Mouse (Mus musculus): ENCODE measurements around the gene Sgcd. TPM values are rescaled to one million over a fixed set of nuclear protein-coding genes. Genes with fewer than 3 reads are reported as not detected.

The Sgcd gene
- polyA plus RNA-seq, 1 experiment from 2014 or later, result 1.5 TPM

DNA sequence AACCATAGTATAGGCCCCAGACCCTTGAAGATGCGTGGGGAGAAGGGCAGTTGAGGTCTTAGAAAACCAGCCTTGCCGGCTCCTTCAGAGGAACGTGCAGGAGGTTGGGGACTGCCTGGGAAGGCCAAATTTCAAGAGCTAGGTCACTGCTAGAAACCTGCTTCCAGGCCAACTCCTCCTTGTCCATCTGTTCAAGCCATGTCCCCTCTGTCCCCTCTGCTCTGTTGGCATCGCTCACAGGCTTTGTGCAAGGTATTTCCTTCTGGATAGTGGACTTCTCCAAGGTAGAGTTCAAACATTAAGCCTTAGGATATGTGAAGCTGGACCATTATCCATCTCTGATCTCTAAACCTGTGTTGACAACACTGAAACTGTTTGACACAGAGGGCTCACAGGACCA lies 874.4 kb downstream of the Sgcd start:
- Histone ChIP-seq H3K9me3 (ENCODE audit: control insufficient read depth, low read length) (no peaks in the 10 kb centered on the region), H3K4me3 (ENCODE audit: low read depth, low read length) (no peak overlapping the region), H3K36me3 (ENCODE audit: control insufficient read depth, insufficient read depth, low read length) (no peaks in the 10 kb centered on the region), H3K9ac (ENCODE audit: low read depth, low read length) (no peak overlapping the region), H3K4me1 (replicated peaks; ENCODE audit: control insufficient read depth, insufficient read depth, low read length) (no peaks in the 10 kb centered on the region), H3K27me3 (replicated peaks; ENCODE audit: control insufficient read depth, insufficient read depth, low read length) (no peaks in the 10 kb centered on the region), H3K4me2 (no peak overlapping the region), H3K27ac (ENCODE audit: low read depth, low read length) (no peak overlapping the region)
- WGBS, result 77% methylated on average over 4 of the region's 4 CpGs
- ATAC-seq (replicated peaks; ENCODE audit: low FRiP score), result no peak
- no peak for DNase-seq (ENCODE audit: low spot score)

DNA sequence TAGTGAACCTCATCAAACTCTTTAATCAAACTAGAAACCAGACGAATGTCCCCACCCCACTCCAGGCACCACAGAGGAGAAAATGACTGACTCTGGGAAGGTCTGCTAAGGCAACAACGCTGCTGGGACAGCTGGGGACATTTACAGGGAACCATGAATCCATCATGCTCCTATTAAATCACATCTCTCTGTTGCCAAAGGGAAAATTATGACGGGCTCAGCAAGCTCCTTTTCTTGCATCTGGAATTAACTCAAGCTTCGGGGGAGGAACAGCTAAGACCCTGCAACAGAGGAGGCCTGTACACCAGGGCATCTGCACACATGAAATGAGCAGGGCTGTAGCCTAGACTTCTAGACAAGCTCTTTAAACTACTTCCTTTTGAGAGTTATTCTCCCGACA lies 875.7 kb downstream of the Sgcd start:
- ATAC-seq (replicated peaks; ENCODE audit: low FRiP score) (no peak), DNase-seq (ENCODE audit: low spot score) (no peak)
- H3K4me2 ChIP-seq, result no peak overlapping the region
- 73% methylated on average over 5 of the region's 5 CpGs for WGBS
- H3K4me1 ChIP-seq (replicated peaks; ENCODE audit: control insufficient read depth, insufficient read depth, low read length), result no peaks in the 10 kb centered on the region
- H3K4me3 ChIP-seq (ENCODE audit: low read depth, low read length), result no peak overlapping the region
- H3K27me3 ChIP-seq (replicated peaks; ENCODE audit: control insufficient read depth, insufficient read depth, low read length), result no peaks in the 10 kb centered on the region
- no peaks in the 10 kb centered on the region for H3K9me3 ChIP-seq (ENCODE audit: control insufficient read depth, low read length)
- H3K9ac ChIP-seq (ENCODE audit: low read depth, low read length), result no peak overlapping the region
- no peak overlapping the region for H3K27ac ChIP-seq (ENCODE audit: low read depth, low read length)
- no peaks in the 10 kb centered on the region for H3K36me3 ChIP-seq (ENCODE audit: control insufficient read depth, insufficient read depth, low read length)

DNA sequence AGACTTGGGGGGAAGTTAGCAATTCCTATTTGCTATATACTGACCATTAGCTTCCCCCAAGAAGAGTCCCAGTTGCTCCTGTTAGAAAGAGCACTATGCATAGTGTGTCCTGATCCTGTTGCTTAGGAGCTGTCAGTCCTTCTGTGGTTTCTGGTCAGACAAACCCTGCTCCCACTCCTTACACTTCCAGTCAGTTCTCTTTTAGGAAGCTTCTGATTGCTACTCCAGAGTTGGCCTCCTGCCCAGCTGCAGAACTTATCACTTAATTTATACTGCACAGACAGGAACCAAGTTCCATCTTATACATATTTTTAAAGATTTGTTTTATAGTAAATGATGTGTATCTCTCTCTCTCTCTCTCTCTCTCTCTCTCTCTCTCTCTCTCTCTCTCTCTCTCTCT lies 878.5 kb downstream of the Sgcd start:
- Histone ChIP-seq H3K9me3 (ENCODE audit: control insufficient read depth, low read length) (no peaks in the 10 kb centered on the region), H3K27ac (ENCODE audit: low read depth, low read length) (no peak overlapping the region), H3K4me2 (no peak overlapping the region), H3K27me3 (replicated peaks; ENCODE audit: control insufficient read depth, insufficient read depth, low read length) (no peaks in the 10 kb centered on the region), H3K36me3 (ENCODE audit: control insufficient read depth, insufficient read depth, low read length) (no peaks in the 10 kb centered on the region), H3K4me3 (ENCODE audit: low read depth, low read length) (no peak overlapping the region), H3K9ac (ENCODE audit: low read depth, low read length) (no peak overlapping the region), H3K4me1 (replicated peaks; ENCODE audit: control insufficient read depth, insufficient read depth, low read length) (no peaks in the 10 kb centered on the region)
- ATAC-seq (replicated peaks; ENCODE audit: low FRiP score) (no peak), DNase-seq (ENCODE audit: low spot score) (no peak)

DNA sequence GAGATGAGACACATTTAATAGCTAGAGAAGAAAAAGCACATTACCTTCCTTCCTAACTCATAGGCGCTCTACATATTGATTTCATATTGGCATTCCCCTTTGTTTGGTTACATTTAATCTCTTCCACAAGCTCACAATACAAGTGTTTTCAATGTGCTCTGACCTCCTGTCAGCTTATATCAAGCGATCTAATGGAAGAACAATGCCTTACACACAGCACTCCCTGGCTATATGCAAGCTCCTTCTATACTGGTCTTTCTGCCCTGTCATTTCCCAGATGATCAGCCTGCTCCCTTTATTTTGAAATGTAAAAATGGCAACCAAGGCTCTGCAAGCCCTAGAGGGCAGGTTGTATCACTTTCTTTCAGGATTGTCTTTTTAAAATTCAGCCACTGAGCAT lies 881.1 kb downstream of the Sgcd start:
- ATAC-seq (replicated peaks; ENCODE audit: low FRiP score), result no peak
- no peaks in the 10 kb centered on the region for H3K9me3 ChIP-seq (ENCODE audit: control insufficient read depth, low read length)
- no peak overlapping the region for H3K27ac ChIP-seq (ENCODE audit: low read depth, low read length)
- no peak overlapping the region for H3K9ac ChIP-seq (ENCODE audit: low read depth, low read length)
- WGBS, result 76% methylated on average over 2 of the region's 2 CpGs
- no peak for DNase-seq (ENCODE audit: low spot score)
- H3K4me1 ChIP-seq (replicated peaks; ENCODE audit: control insufficient read depth, insufficient read depth, low read length), result no peaks in the 10 kb centered on the region
- H3K27me3 ChIP-seq (replicated peaks; ENCODE audit: control insufficient read depth, insufficient read depth, low read length), result no peaks in the 10 kb centered on the region
- H3K4me3 ChIP-seq (ENCODE audit: low read depth, low read length), result no peak overlapping the region
- H3K36me3 ChIP-seq (ENCODE audit: control insufficient read depth, insufficient read depth, low read length), result no peaks in the 10 kb centered on the region
- H3K4me2 ChIP-seq, result no peak overlapping the region

DNA sequence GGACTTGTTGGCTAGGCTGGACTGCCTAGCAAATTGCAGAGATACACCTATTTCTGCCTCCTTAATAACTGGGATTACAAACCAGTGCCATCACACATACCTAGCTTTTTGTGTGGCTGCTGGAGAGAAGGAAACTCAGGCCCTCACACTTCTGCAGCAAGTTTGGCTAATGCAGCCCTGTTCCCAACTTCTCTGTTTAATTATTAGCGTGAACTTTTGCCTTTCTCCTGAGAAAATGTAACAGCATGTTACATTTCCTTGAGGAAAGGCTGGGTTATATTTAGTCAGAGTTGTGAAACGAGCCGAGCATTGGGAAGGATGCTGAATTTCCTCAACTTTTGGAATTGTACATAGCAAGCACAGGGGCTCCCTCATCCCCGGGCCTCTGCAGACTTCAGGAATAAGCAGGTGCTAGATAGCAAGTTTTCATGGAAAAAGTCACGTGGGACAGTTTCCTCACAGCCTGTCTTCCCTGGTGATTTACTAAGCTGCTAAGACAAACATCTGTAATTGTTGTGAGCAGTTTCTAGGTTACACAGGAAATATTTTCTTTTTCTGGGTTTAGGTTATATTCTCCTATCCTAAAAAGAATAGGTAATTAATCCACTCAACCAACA lies 895.4 kb downstream of the Sgcd start:
- Histone ChIP-seq H3K27me3 (replicated peaks; ENCODE audit: control insufficient read depth, insufficient read depth, low read length) (no peaks in the 10 kb centered on the region), H3K9ac (ENCODE audit: low read depth, low read length) (no peak overlapping the region), H3K4me1 (replicated peaks; ENCODE audit: control insufficient read depth, insufficient read depth, low read length) (no peaks in the 10 kb centered on the region), H3K9me3 (ENCODE audit: control insufficient read depth, low read length) (no peaks in the 10 kb centered on the region), H3K27ac (ENCODE audit: low read depth, low read length) (no peak overlapping the region), H3K4me3 (ENCODE audit: low read depth, low read length) (no peak overlapping the region), H3K36me3 (ENCODE audit: control insufficient read depth, insufficient read depth, low read length) (no peaks in the 10 kb centered on the region), H3K4me2 (no peak overlapping the region)
- no peak for DNase-seq (ENCODE audit: low spot score)
- ATAC-seq (replicated peaks; ENCODE audit: low FRiP score), result no peak
- WGBS, result 76% methylated on average over 5 of the region's 5 CpGs

DNA sequence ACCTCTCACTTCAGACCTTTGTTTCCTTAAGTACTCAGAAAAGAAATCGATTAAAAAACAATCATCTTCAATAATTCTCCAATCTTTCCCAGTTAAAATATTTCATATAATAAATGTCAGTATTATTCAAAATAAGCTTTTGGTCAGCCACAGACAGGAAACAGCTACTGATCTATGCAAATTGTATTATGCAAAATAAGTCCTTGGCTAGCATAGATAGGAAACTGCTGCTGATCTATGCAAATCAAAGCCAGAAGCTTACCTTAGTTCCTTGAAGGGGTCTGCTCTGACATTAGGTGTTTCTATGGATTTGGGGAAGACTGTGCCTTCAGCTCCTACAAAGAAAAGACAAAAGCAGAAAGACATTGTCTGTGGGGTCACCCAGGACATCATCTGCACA lies 906.3 kb downstream of the Sgcd start:
- Histone ChIP-seq H3K4me3 (ENCODE audit: low read depth, low read length) (no peak overlapping the region), H3K4me1 (replicated peaks; ENCODE audit: control insufficient read depth, insufficient read depth, low read length) (no peaks in the 10 kb centered on the region), H3K27me3 (replicated peaks; ENCODE audit: control insufficient read depth, insufficient read depth, low read length) (no peaks in the 10 kb centered on the region), H3K27ac (ENCODE audit: low read depth, low read length) (no peak overlapping the region), H3K36me3 (ENCODE audit: control insufficient read depth, insufficient read depth, low read length) (no peaks in the 10 kb centered on the region), H3K4me2 (no peak overlapping the region), H3K9me3 (ENCODE audit: control insufficient read depth, low read length) (no peaks in the 10 kb centered on the region), H3K9ac (ENCODE audit: low read depth, low read length) (no peak overlapping the region)
- 88% methylated on average over 1 of the region's 1 CpGs for WGBS
- ATAC-seq (replicated peaks; ENCODE audit: low FRiP score) (no peak), DNase-seq (ENCODE audit: low spot score) (no peak)

DNA sequence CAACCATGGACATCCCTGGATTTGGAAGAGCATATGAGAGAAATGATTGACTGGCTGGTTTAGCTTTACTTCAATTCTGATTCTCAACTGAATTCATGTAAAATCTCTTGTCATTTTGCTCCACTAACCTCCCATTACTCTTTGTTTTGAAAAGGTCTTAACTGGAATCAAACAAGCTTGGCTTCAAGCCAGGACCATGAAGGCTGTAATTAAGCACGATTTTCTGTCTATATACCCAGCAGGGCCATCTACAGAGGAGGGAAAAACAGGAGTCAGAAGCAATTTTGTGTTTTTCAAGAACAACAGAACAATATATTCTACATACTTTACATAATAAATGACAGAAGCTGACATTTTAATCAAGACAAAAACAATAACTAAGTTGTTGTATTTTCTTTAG lies 915.2 kb downstream of the Sgcd start:
- H3K9me3 ChIP-seq (ENCODE audit: control insufficient read depth, low read length), result no peaks in the 10 kb centered on the region
- H3K4me2 ChIP-seq, result no peak overlapping the region
- no peaks in the 10 kb centered on the region for H3K4me1 ChIP-seq (replicated peaks; ENCODE audit: control insufficient read depth, insufficient read depth, low read length)
- ATAC-seq (replicated peaks; ENCODE audit: low FRiP score), result no peak
- no peak for DNase-seq (ENCODE audit: low spot score)
- no peaks in the 10 kb centered on the region for H3K36me3 ChIP-seq (ENCODE audit: control insufficient read depth, insufficient read depth, low read length)
- H3K9ac ChIP-seq (ENCODE audit: low read depth, low read length), result no peak overlapping the region
- no peak overlapping the region for H3K4me3 ChIP-seq (ENCODE audit: low read depth, low read length)
- H3K27me3 ChIP-seq (replicated peaks; ENCODE audit: control insufficient read depth, insufficient read depth, low read length), result no peaks in the 10 kb centered on the region
- H3K27ac ChIP-seq (ENCODE audit: low read depth, low read length), result no peak overlapping the region
- 64% methylated on average over 1 of the region's 1 CpGs for WGBS

DNA sequence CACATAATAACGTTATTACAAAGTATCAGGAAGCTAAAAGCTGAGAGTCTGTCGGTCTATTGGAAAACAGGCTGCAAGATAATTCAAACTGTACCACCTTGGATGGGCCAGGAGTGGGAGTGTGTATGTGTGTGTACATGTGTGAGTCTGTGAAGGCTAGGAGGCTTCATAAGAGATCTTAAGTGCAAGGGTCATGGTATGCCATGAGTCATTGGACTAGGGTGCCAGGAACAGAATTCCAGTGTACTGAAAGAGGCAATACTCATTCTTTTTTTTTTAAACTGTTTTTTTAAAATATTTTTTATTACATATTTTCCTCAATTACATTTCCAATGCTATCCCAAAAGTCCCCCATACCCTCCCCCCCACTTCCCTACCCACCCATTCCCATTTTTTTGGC lies 917.6 kb downstream of the Sgcd start:
- Histone ChIP-seq H3K4me3 (ENCODE audit: low read depth, low read length) (no peak overlapping the region), H3K27ac (ENCODE audit: low read depth, low read length) (no peak overlapping the region), H3K36me3 (ENCODE audit: control insufficient read depth, insufficient read depth, low read length) (no peaks in the 10 kb centered on the region), H3K4me1 (replicated peaks; ENCODE audit: control insufficient read depth, insufficient read depth, low read length) (no peaks in the 10 kb centered on the region), H3K9me3 (ENCODE audit: control insufficient read depth, low read length) (no peaks in the 10 kb centered on the region), H3K27me3 (replicated peaks; ENCODE audit: control insufficient read depth, insufficient read depth, low read length) (no peaks in the 10 kb centered on the region), H3K4me2 (no peak overlapping the region), H3K9ac (ENCODE audit: low read depth, low read length) (no peak overlapping the region)
- DNase-seq (ENCODE audit: low spot score) (no peak), ATAC-seq (replicated peaks; ENCODE audit: low FRiP score) (no peak)
- WGBS, result 84% methylated on average over 2 of the region's 2 CpGs

DNA sequence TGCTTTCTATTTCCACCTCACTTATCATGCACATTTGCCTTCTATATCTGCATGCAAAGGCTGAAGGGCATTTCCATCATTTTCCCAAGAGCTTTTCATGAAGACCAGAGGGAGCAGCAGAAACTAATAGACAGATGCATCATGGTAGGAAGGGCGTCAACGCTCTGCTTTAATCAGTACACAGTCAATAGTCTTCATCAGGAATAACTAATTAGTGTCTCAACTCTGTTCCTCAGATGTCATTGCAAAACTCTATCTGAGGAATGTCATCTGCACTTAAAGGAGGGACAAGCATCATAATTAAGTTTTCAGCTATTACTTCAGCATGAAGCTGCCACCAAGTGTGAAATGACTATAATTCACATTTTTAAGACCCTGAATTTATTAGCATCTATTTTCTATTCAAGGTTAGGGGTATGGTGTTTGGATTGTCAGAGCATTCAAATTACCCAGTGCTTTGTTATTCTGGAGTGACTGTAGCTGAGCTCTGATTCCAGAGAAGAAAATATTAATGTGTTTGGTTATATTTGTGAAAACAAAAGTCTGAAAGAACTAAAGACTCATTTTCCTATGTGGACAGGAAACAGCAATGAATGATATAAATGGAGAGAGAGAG lies 918.9 kb downstream of the Sgcd start:
- no peak overlapping the region for H3K9ac ChIP-seq (ENCODE audit: low read depth, low read length)
- H3K27me3 ChIP-seq (replicated peaks; ENCODE audit: control insufficient read depth, insufficient read depth, low read length), result no peaks in the 10 kb centered on the region
- no peak overlapping the region for H3K27ac ChIP-seq (ENCODE audit: low read depth, low read length)
- no peak overlapping the region for H3K4me2 ChIP-seq
- no peaks in the 10 kb centered on the region for H3K36me3 ChIP-seq (ENCODE audit: control insufficient read depth, insufficient read depth, low read length)
- ATAC-seq (replicated peaks; ENCODE audit: low FRiP score), result no peak
- no peaks in the 10 kb centered on the region for H3K9me3 ChIP-seq (ENCODE audit: control insufficient read depth, low read length)
- WGBS, result 82% methylated on average over 2 of the region's 2 CpGs
- no peak overlapping the region for H3K4me3 ChIP-seq (ENCODE audit: low read depth, low read length)
- DNase-seq (ENCODE audit: low spot score), result no peak
- H3K4me1 ChIP-seq (replicated peaks; ENCODE audit: control insufficient read depth, insufficient read depth, low read length), result no peaks in the 10 kb centered on the region

All from liver, embryonic 11.5 days (tissue).